Mouse (Mus musculus) hindbrain, postnatal 0 days (tissue): ENCODE measurements at regions not wholly inside any gene's neighbourhood (a gene's known extent, or its start where the extent isn't known, plus 50 kb on each side); places are given as distances from the start of the nearest gene placed in this dataset.
A peak's percentile ranks its signal among the peaks of the same experiment; 100 is the strongest.

Experiments used
- ATAC-seq: fragments of 200-750 bp; cut with Nextera tagmentation; 2 replicates; pipeline ENCODE4 v1.8.0; 2017; ENCODE audit warnings: mild to moderate bottlenecking, moderate TSS enrichment, moderate library complexity
- DNase-seq: peaks from one replicate; pipeline ENCODE4 v3.0.0-alpha.2; 2015; ENCODE audit warnings: low spot score
- H3K27ac ChIP-seq: fragments of 300-500 bp; sonication (generic); 2 replicates; pipeline ENCODE4 v1.5.1; 2014; ENCODE audit warnings: mild to moderate bottlenecking
- H3K27me3 ChIP-seq: fragments of 300-500 bp; sonication (generic); 2 replicates; pipeline ENCODE4 v1.6.1; 2014; ENCODE audit warnings: low read length, mixed read lengths; ENCODE audit not compliant: insufficient read depth
- H3K36me3 ChIP-seq: fragments of 300-500 bp; sonication (generic); 2 replicates; pipeline ENCODE4 v1.6.1; 2014; ENCODE audit warnings: low read length, mixed read lengths; ENCODE audit not compliant: insufficient read depth
- H3K4me1 ChIP-seq: fragments of 300-500 bp; sonication (generic); 2 replicates; pipeline ENCODE4 v1.6.1; 2014; ENCODE audit warnings: antibody characterized with exemption, low read length, mixed read lengths; ENCODE audit not compliant: insufficient read depth
- H3K4me2 ChIP-seq: fragments of 300-500 bp; sonication (generic); 2 replicates; pipeline ENCODE4 v1.6.1; 2014; ENCODE audit warnings: low read depth, mild to moderate bottlenecking, low read length, moderate library complexity, mixed read lengths
- H3K4me3 ChIP-seq: fragments of 300-500 bp; sonication (generic); 2 replicates; pipeline ENCODE4 v1.5.1; 2014; ENCODE audit warnings: low read length
- H3K9ac ChIP-seq: fragments of 300-500 bp; sonication (generic); replicated peaks from 2 replicates; pipeline ENCODE4 v1.6.1; 2014; ENCODE audit warnings: mild to moderate bottlenecking, low read length, moderate library complexity, mixed read lengths
- H3K9me3 ChIP-seq: fragments of 300-500 bp; sonication (generic); 2 replicates; pipeline ENCODE4 v1.6.1; 2016; ENCODE audit warnings: low read length, mixed read lengths
- CTCF ChIP-seq: IDR thresholded peaks from 2 replicates; pipeline ENCODE4 v1.5.1; 2016; ENCODE audit warnings: antibody characterized with exemption, control low read depth, low read depth
- WGBS: fragments of 180-500 bp; shearing (Covaris S2); extraction: QIAGEN DNeasy Blood & Tissue Kit; methylation state at CpG from one replicate; pipeline ENCODE4 v1.1.7; 2014; 5-methylcytosine and 5-hydroxymethylcytosine counted together

- Histone ChIP-seq H3K4me2 (no peak overlapping the region), H3K4me3 (no peak overlapping the region), H3K27ac (no peak overlapping the region), H3K27me3 (no peaks in the 10 kb centered on the region), H3K9ac (no peak overlapping the region), H3K4me1 (no peaks in the 10 kb centered on the region), H3K36me3 (no peaks in the 10 kb centered on the region), H3K9me3 (no peaks in the 10 kb centered on the region)
- 68% methylated on average over 2 of the region's 2 CpGs for WGBS
- no peak for DNase-seq
- no peak for ATAC-seq
- no peak for TF ChIP-seq CTCF
Observed at GRCm38 (mm10) chr12:59970775-59971174, 751.2 kb upstream of the Fbxo33 start.

- Histone ChIP-seq H3K27ac (no peak overlapping the region), H3K9me3 (no peaks in the 10 kb centered on the region), H3K27me3 (no peaks in the 10 kb centered on the region), H3K4me2 (no peak overlapping the region), H3K4me1 (no peaks in the 10 kb centered on the region), H3K36me3 (no peaks in the 10 kb centered on the region), H3K9ac (no peak overlapping the region), H3K4me3 (no peak overlapping the region)
- 64% methylated on average over 2 of the region's 2 CpGs for WGBS
- DNase-seq (peak; percentile 2), ATAC-seq (no peak)
- TF ChIP-seq CTCF, result no peak
Observed at GRCm38 (mm10) chr12:59969948-59970347, 750.4 kb upstream of the Fbxo33 start.

GRCm38 (mm10) chr12:59967241-59967640 is 747.7 kb upstream of the Fbxo33 start:
- Histone ChIP-seq H3K4me2 (no peak overlapping the region), H3K9ac (no peak overlapping the region), H3K9me3 (no peaks in the 10 kb centered on the region), H3K4me1 (no peaks in the 10 kb centered on the region), H3K36me3 (no peaks in the 10 kb centered on the region), H3K27me3 (no peaks in the 10 kb centered on the region), H3K27ac (no peak overlapping the region), H3K4me3 (no peak overlapping the region)
- DNase-seq, result no peak
- ATAC-seq, result no peak
- no peak for TF ChIP-seq CTCF
- WGBS, result 81% methylated on average over 5 of the region's 5 CpGs

GRCm38 (mm10) chr12:59961139-59961538 is 741.6 kb upstream of the Fbxo33 start:
- no peak for TF ChIP-seq CTCF
- no peak overlapping the region for H3K9ac ChIP-seq
- H3K4me2 ChIP-seq, result no peak overlapping the region
- no peak overlapping the region for H3K4me3 ChIP-seq
- no peaks in the 10 kb centered on the region for H3K36me3 ChIP-seq
- DNase-seq (no peak), ATAC-seq (no peak)
- H3K27me3 ChIP-seq, result no peaks in the 10 kb centered on the region
- H3K27ac ChIP-seq, result no peak overlapping the region
- no peaks in the 10 kb centered on the region for H3K9me3 ChIP-seq
- H3K4me1 ChIP-seq, result no peaks in the 10 kb centered on the region
- WGBS, result 61% methylated on average over 6 of the region's 6 CpGs

GRCm38 (mm10) chr12:59932471-59932870 is 712.9 kb upstream of the Fbxo33 start:
- no peak for TF ChIP-seq CTCF
- no peak overlapping the region for H3K4me2 ChIP-seq
- no peaks in the 10 kb centered on the region for H3K4me1 ChIP-seq
- ATAC-seq (no peak), DNase-seq (no peak)
- H3K27ac ChIP-seq, result no peak overlapping the region
- H3K36me3 ChIP-seq, result no peaks in the 10 kb centered on the region
- no peaks in the 10 kb centered on the region for H3K9me3 ChIP-seq
- no peak overlapping the region for H3K4me3 ChIP-seq
- H3K9ac ChIP-seq, result no peak overlapping the region
- no peaks in the 10 kb centered on the region for H3K27me3 ChIP-seq
- 86% methylated on average over 2 of the region's 2 CpGs for WGBS

GRCm38 (mm10) chr12:59925071-59925470 is 705.5 kb upstream of the Fbxo33 start:
- Histone ChIP-seq H3K9me3 (no peaks in the 10 kb centered on the region), H3K27ac (no peak overlapping the region), H3K4me2 (no peak overlapping the region), H3K27me3 (no peaks in the 10 kb centered on the region), H3K9ac (no peak overlapping the region), H3K4me1 (no peaks in the 10 kb centered on the region), H3K36me3 (no peaks in the 10 kb centered on the region), H3K4me3 (no peak overlapping the region)
- no peak for TF ChIP-seq CTCF
- WGBS, result 88% methylated on average over 3 of the region's 3 CpGs
- DNase-seq (no peak), ATAC-seq (no peak)

- ATAC-seq, result no peak
- no peaks in the 10 kb centered on the region for H3K27me3 ChIP-seq
- no peaks in the 10 kb centered on the region for H3K9me3 ChIP-seq
- no peak overlapping the region for H3K27ac ChIP-seq
- H3K36me3 ChIP-seq, result no peaks in the 10 kb centered on the region
- no peak overlapping the region for H3K4me2 ChIP-seq
- no peak for DNase-seq
- no peaks in the 10 kb centered on the region for H3K4me1 ChIP-seq
- H3K4me3 ChIP-seq, result no peak overlapping the region
- H3K9ac ChIP-seq, result no peak overlapping the region
- no peak for TF ChIP-seq CTCF
Observed at GRCm38 (mm10) chr12:59898931-59899330, 679.4 kb upstream of the Fbxo33 start.
